Mouse (Mus musculus) common myeloid progenitor, adult 5-6 weeks (primary cell): ENCODE measurements at regions not wholly inside any gene's neighbourhood (a gene's known extent, or its start where the extent isn't known, plus 50 kb on each side); places are given as distances from the start of the nearest gene placed in this dataset.

Experiments
- ATAC-seq: replicated peaks from 2 replicates; pipeline ENCODE4 v1.8.0; 2016; ENCODE audit warnings: low read depth, mild to moderate bottlenecking, moderate TSS enrichment, inconsistent platforms; ENCODE audit not compliant: poor library complexity, severe bottlenecking

GRCm38 (mm10) chr13:35452420-35452819, 207.2 kb upstream of the Cdyl start:
- ATAC-seq: peak; percentile 52; the same call in 1 of the 2 replicates

- no peak for ATAC-seq
These were observed 206.3 kb upstream of the Cdyl start for GRCm38 (mm10) chr13:35453222-35453914.

DNA sequence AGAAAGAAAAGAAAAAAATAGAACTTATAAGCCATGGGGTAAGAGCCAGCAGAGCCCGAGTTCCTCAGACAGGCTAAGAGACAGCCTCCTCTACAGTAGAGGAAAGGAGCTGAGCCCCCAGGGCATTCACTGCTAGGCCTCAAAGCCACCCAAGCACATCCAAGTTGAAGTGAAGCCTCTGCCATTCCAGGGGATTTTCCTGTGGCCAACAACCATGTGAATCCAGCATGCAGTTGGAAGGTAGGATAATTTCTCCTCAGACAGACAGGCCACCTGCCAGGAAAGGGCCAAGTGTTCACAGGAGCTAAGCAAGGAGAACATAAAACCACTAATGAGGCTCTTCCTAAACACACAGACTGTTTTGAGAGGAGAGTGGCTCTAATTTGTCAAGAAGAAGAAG, 199.6 kb upstream of the Cdyl start:
- no peak for ATAC-seq

- no peak for ATAC-seq
These were observed 196.4 kb upstream of the Cdyl start for GRCm38 (mm10) chr13:35463231-35463630.

DNA sequence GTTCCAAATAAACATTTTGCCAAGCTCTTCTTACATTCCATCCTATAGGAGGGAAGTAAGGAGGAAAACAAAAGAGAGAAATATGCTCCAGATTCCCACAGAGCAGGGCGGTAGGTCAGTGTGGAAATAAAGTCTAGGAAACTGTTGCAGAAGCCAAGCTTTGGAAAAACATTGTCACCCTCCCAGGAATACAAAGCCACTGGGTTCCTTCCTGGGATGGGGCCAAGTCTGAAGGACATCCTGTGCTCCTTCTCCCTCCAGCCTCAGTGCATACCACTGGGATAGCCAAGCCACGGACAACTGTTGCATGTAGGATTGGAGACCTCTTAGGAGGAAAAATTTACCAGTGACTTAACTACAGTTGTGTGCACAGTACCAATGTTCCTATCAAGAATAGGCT, 195.8 kb upstream of the Cdyl start:
- no peak for ATAC-seq

- no peak for ATAC-seq
These were observed 190.1 kb upstream of the Cdyl start for GRCm38 (mm10) chr13:35469361-35470198.

DNA sequence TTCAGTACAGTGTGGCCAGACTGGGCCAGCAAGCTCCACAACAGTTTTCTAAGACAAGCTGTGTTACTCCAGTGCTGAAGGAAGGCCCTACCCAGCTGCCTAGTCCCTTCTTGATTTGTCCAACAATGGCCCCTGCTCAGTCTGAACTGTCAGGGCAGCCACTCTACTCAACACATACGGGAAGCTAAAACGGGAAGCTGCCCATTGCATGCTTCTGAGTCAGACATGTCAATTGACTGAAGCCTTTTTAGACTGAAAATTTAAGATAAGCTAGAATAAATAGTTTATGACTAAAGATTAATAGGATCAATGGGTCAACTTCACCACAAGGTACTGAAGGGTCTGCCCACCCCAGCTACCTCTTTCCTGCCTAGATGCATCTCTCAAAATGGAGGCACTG, 181.4 kb upstream of the Cdyl start:
- no peak for ATAC-seq

GRCm38 (mm10) chr13:35482340-35482739, 177.3 kb upstream of the Cdyl start:
- ATAC-seq: no peak

DNA sequence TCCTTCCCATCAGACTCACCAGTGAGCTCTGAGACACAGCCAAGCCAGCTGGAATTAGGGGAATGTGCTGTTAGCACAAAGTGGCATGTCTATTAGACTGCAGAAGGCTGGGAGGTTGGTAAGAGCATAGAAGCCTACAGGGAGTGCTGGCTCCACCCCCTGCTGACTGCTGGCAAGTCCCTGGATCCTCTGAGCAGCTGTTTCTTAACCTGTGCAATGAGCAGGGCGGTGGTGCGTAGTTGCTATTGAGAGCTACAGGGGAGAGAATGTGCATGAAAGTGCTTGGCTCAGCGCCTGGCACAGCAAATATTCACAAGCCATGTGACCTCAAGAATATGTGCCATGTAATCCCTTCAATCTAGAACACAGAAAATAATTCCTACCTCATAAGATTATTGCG, 173.5 kb upstream of the Cdyl start:
- no peak for ATAC-seq

DNA sequence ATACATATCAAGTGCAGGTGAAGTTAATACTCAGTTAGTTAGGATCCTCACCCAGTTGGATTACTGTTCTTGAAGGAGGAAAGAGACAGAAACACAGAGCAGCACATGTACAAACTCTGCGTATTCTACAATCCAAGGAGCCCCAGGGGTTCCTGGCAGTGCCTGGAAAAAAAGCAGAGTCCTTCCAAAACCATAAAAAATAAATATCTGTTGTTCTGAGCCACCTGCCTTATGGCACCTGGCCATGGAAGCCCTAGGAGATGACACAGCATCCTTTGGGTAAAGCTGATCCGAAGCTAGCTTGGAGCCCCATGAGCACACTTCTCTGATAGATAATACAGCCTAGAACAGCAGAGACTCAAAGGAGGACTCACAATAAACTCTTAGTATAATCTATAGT, 159.9 kb upstream of the Cdyl start:
- ATAC-seq: no peak

- no peak for ATAC-seq
These were observed 158.7 kb upstream of the Cdyl start for GRCm38 (mm10) chr13:35500891-35501290.

DNA sequence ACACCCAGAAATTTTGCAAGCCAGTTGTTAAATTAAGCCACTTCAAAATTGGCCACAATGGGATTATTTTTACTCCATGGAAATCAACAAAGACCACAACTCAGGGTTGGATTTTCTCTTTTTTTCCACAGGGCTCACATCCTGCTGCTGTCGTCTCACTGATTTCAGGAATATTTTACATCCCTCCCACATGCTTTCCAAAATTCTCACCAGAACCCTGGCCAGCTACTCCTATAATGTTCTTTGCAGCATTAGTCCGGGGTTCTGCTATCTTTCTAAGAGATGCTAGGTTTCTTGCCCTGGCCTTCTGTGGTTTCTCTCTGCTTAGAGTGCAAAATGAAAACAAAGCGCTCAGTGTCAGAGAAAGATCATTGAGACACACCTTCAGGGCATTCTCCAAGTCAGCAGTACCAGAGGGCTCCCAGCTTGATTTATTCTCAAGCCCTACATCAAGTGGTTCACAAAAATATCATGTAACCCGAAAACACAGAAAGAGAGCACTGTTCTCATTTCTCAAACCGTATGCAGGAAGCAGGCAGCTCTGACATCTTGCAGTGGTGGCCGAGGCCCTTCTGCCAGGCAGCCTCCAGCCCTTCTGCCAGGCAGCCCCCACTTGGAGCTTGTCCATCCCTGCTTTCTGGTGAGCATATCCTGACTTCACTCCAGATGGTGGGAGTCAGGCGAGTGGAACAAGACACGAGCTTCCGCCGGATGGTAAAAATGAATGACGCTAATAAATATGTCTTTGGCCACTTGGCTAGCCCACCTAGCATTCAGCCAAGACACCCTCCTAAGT, 158.1 kb upstream of the Cdyl start:
- no peak for ATAC-seq

GRCm38 (mm10) chr13:35502147-35502522, 157.5 kb upstream of the Cdyl start:
- ATAC-seq: no peak

GRCm38 (mm10) chr13:35503362-35503821, 156.2 kb upstream of the Cdyl start:
- no peak for ATAC-seq

DNA sequence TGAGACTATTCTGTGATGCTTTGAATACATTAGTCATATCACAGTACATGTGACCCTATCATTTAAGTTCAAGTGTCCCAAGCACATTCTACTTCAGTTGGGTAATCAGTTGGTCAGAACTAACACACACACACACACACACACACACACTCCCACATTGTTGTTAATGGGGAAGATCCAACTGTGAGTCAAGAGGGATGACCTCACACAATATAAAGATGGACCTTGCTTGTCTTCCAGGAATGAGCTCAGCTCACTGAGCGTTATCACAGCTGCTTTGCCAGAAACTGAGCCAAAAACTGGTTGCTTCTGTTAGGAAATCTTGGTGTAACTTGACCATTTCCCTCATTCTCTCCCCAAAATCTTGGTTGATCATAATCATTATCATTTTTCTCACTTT, 152.4 kb upstream of the Cdyl start:
- ATAC-seq: no peak

DNA sequence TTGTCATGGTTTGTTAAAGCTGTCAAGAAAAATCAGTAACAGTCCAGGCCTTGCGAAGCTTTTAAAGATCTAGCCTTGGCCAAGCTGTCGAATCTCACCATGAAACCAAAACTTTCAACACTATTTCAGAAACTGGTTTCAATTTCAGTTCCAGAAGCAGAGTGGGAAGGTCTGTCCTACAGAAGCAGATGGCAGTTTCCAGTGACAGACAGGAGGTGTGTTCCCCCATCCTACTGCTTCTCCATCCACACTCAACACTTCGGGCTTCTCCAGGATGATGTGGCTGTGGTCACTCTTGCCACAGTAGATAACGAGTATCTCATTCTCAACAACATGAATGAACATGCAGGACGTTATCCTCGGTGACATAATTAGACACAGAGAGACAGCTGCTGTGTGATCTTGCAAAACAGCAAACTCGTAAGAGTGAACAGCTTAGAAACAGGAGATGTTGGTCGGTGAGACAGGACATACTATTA, 147.6 kb upstream of the Cdyl start:
- peak; percentile 81 for ATAC-seq

DNA sequence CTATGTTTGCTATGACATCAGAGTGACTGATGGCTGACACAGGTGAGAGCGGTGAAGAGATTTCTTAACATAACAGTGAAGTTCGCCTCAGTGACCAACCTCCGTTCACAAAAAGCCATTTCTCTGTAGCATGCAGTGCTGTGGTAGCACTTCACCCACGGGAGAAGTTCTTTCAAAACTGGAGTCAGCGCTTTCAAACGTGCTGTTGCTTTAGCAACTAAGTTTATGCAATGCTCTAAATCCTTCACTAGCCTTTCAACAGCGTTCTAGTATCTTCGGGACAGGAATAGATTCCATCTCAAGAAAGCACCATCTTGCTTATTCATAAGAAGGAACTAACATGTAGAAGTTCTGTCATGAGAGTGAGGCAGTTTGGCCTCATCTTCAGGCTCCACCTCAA, 146.5 kb upstream of the Cdyl start:
- no peak for ATAC-seq

DNA sequence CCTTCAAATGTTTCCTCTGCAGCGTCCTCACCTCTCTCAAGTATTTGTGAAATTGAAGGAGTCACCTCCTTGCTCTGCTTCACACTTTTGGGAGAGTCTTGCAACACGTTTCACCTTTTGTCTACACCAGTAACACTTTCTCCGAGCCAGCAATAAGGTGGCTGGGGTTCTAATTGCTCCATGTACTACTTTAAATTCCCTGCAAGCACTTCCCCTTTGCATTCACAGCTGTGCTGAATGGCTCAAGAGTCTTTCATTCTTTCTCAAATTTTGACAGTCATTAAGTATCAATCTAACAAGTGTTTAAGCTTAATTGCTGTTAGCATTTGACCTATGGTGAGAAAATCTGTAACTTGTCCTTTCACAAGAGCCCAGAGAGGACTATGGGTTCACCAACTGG, 144.3 kb upstream of the Cdyl start:
- ATAC-seq: no peak

DNA sequence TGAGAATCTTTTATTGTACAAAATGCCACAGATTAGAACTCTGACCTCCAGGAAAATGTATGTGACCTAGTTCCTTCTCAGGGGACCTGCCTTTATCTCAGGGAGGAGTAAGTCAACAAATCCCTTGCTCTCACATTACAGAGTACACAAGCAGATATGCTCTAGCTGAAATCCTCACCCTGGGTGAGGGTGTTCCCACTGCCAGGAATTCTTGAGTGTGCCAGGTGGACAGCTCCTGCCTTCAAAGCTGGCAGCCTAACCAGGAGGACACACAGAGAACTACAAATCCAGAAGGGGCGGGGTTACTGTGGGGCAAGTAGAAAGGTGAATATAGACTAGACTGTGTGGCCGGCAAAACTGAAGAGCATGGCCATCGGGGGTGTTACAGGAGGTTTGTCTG, 141.9 kb upstream of the Cdyl start:
- ATAC-seq: no peak

- no peak for ATAC-seq
These were observed 137.4 kb upstream of the Cdyl start for GRCm38 (mm10) chr13:35522272-35522671.

DNA sequence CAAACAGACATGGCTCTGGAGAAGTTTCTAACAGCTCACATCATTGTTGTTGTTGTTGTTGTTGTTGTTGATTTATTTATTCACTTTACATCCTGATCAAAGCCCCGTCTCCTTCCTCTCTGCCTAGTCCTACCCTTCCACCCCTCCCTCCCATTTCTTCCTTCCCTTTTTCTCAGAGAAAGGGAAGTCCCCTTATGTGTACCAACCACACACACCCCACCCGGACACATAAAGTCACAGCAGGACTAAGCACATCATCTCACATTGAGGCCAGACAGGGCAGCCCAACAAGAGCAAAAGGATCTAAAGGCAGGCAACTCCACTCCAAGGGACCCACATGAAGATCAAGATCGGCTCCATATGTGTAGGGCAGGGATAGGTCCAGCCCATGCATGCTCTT, 130.1 kb upstream of the Cdyl start:
- ATAC-seq: peak; percentile 69; the same call in 1 of the 2 replicates
